Mouse (Mus musculus) gastrocnemius, adult 8-10 months (tissue): ENCODE data around the gene Natd1. TPM values are rescaled to one million over a fixed set of nuclear protein-coding genes. Genes with fewer than 3 reads are reported as not detected.

Source experiments
- DNase-seq, 2 experiments: peaks; one replicate each; pipeline ENCODE4 v3.0.0; 2022; ENCODE audit warnings: low spot score in 2 of 2
- total RNA-seq, 4 experiments: library from RNA; stranded (reverse); gene quantifications; 2 replicates each; pipeline ENCODE4 v1.2.4; 2022

Natd1 gene
- 1 to 10 TPM; 6.5 to 9.2 (median 7.3) TPM for total RNA-seq

GRCm38 (mm10) chr11:60914491-60914890, at the start of gene Natd1:
Gene Natd1, minus strand, starts transcription at chr11:60914750.
- DNase-seq, result no peak

GRCm38 (mm10) chr11:60962709-60963108, 48.2 kb upstream of the Natd1 start:
- peak in 1 of 2 experiments; percentile 30 for DNase-seq

- no peak for DNase-seq
These were observed 46.6 kb upstream of the Natd1 start for GRCm38 (mm10) chr11:60961176-60961575.

DNA sequence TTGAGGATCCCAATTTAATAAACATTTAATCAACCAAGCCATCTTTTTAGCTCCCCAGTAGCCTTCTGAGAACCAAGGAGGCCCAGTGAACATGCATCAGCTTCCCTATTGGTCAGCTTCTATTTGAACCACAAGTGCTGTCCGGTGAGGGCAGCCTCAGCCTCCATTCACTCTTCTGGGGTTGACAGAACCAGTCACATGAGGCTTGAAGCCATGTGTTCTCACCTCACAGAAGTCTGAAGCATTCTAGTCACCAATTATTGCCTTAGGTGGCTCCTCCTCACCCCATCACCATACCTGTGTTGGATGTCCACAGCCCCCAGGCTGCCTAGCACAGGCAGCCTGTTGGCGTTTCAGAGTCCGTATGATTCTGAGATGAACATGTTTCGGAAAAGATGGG, 44.4 kb upstream of the Natd1 start:
- no peak for DNase-seq

- DNase-seq, result no peak
These were observed 41.3 kb upstream of the Natd1 start for GRCm38 (mm10) chr11:60955621-60956383.

- no peak for DNase-seq
These were observed 39.9 kb upstream of the Natd1 start for GRCm38 (mm10) chr11:60954255-60955104.

DNA sequence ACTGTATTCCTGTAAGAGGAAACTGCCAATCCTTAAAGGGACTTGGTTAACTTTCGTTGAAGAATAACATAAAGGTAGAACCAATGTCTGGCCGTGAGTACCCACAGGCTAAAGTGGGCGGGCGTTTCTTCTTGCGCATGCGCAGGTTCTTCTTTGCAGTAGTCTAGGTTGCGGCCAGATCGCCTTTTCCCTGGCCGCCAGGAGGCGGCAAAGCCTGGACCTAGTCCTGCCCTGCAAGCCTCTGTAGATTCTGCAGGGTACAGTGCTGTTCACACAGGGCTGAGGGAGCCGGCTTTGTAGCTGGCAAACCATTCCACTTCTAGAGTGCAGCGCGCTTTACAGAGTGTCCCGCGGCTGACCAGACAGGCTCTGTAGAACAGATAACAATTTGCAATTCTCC, 39.3 kb upstream of the Natd1 start:
- DNase-seq, result peak; percentile 76 to 83

DNA sequence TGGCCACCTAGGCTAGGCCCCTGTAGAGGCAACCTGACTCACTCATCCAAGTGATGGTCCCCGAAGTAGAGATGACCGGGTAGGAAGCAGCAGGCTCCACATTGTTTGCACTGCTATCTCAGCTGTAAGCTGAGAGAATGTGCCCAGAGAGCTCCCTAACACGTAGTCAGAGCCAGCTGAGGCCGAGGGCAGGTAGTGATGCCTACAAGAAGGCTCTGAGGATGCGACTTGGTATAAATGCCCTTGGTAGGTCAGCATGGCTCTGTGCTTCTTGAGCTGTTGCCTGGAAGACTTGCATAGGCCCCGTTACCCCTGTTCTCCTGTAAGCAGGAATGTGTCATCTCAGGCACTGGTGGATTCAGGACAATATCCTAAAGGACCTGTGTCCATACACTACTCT, 38.4 kb upstream of the Natd1 start:
- DNase-seq, result no peak

DNA sequence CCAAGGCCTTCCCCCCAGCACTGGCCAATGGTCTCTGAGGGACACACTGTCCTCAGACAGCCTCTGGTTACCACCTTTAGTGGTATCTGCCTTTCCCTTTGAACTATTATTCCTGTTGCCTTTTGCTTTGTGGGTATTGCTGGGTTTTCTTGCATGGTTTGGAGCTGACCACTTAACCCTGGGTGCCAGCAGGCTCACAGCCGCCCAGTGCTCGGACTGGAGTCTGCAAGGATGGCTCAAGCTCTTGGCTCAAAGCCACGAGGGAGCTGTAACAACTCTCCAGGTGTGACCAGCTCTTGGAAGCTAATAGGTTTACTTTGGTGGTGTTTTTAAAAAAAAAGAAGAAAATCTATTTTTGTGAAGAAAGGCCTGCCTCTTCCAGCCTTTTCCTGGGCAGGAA, 37.8 kb upstream of the Natd1 start:
- DNase-seq, result no peak

DNA sequence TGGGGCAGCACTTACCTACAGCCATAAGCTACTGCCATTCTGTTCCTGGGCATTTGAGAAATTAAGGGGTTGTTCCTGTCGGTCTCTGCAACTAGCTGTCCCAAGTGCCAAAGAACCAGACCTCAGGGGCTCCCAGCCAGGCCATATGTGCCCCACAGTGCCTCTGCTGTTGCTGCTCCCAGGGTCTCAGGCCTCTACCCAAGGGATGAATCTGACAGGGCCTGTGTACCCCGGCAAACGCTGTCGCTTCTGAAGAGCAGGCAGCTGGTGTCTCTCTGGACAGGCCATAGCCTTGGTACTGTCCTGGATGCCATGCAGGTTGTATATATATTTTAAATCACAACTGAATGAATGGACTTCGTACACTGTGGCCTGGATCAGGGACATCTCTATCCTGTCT, 37.3 kb upstream of the Natd1 start:
- no peak for DNase-seq

DNA sequence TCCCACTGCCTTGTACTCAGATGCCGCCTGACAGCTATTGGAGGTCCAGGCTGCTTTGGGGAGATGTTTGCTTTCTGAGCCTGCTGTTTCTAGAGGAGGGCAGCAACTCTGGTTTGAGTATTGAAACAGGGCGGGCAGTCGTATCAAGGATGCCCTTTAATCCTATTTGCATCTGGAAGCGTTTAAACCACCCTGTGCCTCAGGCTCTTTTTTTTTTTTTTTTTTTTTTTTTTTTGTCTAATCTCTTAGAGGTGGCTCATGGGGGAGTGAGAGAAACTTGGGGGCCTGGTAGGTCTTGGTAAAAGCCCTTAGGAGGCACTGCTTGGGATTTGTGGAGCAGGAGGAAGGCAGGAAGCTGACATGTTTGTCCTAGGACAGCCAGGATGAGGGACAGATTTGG, 30.5 kb upstream of the Natd1 start:
- no peak for DNase-seq

DNA sequence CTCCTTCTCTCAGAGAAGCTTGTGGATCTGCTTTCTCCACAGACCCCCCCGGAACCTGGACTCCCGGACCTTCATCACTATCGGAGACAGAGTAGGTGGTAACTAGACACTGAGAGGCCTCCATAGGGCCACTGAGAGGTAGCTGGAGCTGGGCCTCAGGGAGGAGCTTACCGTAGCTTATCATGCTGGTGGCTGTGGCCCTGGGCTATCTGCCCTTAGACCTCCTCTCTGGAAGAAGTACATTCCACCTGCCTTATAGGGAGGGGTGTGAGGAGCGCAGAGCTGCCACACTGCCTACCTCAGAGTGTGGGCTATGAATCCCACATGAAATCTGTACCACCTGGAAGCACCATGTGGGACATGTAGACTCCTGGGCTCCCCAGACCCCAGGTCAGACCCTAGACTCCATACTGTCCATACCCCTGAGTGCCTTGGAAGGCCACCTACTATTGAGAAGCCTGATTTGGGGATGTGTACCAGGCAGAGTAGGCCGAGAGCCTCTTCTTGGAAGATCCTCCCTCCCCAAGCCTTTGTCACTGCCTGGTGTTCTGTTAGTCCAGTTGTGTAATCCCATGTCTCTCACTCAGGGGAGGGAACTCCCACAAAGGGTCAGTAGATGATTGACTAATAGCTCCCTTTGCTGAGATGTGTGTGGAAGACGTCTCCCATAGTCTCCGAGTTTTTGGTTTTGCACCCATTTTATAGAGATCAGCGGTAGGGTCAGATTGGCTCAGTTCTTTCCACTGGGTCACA, 27.9 kb upstream of the Natd1 start:
- DNase-seq, result no peak

GRCm38 (mm10) chr11:60941370-60941769, 26.8 kb upstream of the Natd1 start:
- DNase-seq, result no peak

DNA sequence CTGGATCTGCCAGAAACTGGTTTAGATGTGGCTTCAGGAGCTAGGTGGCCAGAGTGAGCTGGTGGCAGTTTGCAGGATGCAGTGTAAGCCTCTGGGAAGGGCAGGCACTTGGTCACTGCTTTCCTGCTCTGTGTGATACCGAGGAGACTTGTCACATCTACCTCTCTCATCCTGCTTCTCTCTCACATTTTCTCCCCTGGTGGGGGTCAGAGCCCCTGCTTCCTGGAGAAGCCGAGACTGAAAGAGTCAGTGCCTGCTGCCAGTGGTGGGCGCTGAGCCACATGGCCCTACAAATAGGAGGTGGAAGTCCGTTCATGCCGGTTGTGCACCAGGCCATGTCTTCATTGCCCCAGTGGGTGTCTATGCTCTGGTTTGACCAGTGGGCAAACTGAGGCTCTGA, 26.0 kb upstream of the Natd1 start:
- no peak for DNase-seq

- peak in 1 of 2 experiments; percentile 47 for DNase-seq
These were observed 24.9 kb upstream of the Natd1 start for GRCm38 (mm10) chr11:60939487-60939886.

DNA sequence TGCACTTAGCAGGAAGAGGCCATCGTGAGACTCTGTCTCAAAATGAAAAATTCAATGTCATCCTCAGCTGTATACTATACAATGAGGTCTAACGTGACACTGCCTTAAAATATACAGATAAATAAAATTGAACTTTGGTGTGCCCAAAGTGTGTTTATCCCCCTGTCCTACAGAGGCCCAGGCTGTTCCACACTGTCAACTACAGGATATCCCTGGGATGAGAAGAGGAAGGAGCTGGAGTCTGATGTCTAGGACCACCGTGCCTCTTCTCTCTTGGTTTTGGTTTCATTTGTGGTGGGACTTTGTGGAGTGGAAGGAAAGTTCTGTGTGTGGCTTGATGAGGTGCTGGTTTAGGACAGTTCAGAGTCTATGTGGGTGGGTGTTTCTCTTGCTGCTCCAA, 23.1 kb upstream of the Natd1 start:
- DNase-seq, result no peak

- no peak for DNase-seq
These were observed 21.4 kb upstream of the Natd1 start for GRCm38 (mm10) chr11:60935975-60936373.

DNA sequence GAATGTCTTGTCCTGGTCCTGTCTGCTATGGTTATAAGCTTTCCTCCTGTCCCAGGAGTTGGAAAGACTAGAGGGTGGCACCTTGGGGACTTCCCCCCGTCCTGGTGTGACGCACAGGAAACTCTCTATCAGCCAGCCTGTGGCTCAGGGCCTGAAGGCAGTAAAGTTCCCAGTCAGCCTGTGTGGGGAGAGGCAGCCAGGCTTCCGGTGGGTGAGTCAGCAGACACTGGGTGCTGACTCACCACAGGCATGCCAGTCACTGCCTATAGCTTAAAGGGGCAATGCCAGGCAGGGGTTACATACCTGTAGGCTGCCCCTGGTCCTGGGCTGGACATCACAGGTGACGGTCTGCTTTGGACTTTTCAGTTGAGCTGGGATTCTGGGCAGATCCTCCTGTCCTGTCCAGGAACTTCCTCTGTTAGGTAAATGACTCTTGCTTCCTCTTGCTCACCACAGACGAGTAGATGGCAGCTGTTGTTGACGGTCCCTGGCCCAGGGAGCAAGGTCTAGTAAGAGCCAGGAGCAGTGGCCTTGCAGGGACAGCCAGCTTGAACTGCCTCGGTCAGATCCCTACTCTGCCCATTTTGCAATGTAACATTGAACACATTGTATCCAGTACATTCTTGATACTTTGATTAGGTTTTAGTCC, 20.9 kb upstream of the Natd1 start:
- peak; percentile 71 to 75 for DNase-seq

- DNase-seq, result no peak
These were observed 20.2 kb upstream of the Natd1 start for GRCm38 (mm10) chr11:60934795-60935194.

DNA sequence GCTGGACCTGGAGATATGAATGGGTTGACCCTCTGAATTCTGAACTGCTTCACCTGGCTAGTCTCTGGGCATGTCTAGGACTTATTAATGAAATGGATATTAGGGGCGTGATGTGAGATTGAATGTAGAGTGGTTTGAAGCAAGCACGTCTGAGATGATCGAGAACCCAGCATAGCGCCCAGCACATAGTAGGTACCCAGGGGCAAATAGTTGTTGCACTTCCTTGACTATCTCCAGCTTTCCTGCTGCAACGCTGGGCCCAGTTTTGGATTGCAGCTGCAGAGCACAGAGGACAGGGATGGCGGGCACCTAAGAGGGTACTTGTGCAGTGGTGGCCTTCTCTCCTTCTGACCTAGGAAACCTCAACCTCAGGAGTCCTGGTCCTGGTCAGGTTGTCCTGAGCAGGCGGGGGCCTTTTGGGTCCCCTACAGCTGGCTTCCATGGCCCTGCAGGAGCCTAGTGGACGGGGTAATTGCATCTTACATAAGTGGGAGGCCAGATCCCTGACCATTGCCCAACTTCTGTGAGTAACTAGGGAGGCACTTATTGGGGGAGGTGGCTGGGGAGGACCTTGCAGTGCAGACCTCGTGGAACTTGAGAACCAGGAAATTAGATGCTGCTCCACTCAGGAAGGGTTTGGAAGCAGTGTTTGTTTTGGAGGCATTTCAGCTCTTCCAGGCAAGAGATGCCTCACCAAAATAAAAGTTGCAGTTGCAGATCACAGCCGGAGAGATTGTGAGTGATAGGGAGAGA, 18.8 kb upstream of the Natd1 start:
- DNase-seq, result peak; percentile 57 to 73
